21 mouse cellular contexts compared by ENCODE assay signal in the genomic region with DNA sequence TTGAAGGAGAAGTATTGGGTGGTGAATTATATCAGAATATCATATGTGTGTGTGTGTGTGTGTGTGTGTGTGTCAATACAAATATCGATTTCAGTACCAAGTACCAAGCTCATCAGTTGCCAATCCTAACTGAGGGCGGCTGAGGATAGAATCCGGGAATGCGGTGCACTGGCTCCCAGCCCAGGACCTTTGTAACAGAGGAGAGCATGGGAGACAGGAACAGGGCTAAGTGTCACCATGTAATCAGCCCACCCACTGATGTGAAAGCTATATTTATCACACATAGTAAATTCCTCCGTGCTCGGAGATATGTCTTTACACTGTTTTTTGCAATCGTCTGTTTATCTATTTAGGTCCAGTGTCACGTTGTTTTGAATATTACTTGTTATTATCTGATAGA.
A peak's percentile ranks its signal among the peaks of the same experiment; 100 is the strongest.
DNase-seq lines count a peak whose midpoint lies in the region; ATAC-seq and TF ChIP-seq lines count a peak whose summit lies in the region.
"Had no signal": no experiment of that assay in that cellular context is flagged by ENCODE, and none has a peak within 500 bp of the region (broad histone marks: within the 10 kb centered on the region; RNA-seq: fewer than 3 reads in every experiment).

No protein-coding gene starts in this region.

- TF ChIP-seq CTCF in gastrocnemius, adult 2 months (IDR thresholded peaks at IDR 0.05) = no peak
- TF ChIP-seq CTCF in heart, postnatal 0 days (IDR thresholded peaks at IDR 0.05; ENCODE audit: low read depth) = no peak

- no peak overlapping the region for H3K9ac ChIP-seq in heart, embryonic 13.5 days
- no peak overlapping the region for H3K9ac ChIP-seq in heart, postnatal 0 days (replicated peaks; ENCODE audit: low read depth, low read length)
- no peak overlapping the region for H3K9ac ChIP-seq in liver, embryonic 12.5 days
- H3K9ac ChIP-seq: embryonic facial prominence, embryonic 13.5 days; hindbrain, embryonic 13.5 days; liver, embryonic 14.5 days had no signal

- peak overlapping the region; percentile 27 for H3K4me2 ChIP-seq in heart, embryonic 13.5 days
- H3K4me2 ChIP-seq in heart, postnatal 0 days (ENCODE audit: low read depth, low read length) = peak overlapping the region; percentile 43
- H3K4me2 ChIP-seq in liver, embryonic 12.5 days = no peak overlapping the region
- H3K4me2 ChIP-seq: embryonic facial prominence, embryonic 13.5 days; hindbrain, embryonic 13.5 days had no signal

- intact Hi-C loops in gastrocnemius, adult 2 months (cut with DNase I) = no loop called here
- intact Hi-C loops in left cerebral cortex, postnatal 4 days (cut with DNase I) = no loop called here
- intact Hi-C loops in left cerebral cortex, postnatal 14 days (cut with DNase I) = no loop called here

- no peak overlapping the region for H3K4me3 ChIP-seq in gastrocnemius, adult 2 months
- no peak overlapping the region for H3K4me3 ChIP-seq in heart, embryonic 13.5 days
- H3K4me3 ChIP-seq in heart, postnatal 0 days (ENCODE audit: low read depth, low read length) = no peak overlapping the region
- H3K4me3 ChIP-seq in embryonic facial prominence, embryonic 10.5 days = no peak overlapping the region
- H3K4me3 ChIP-seq in liver, embryonic 12.5 days = no peak overlapping the region
- H3K4me3 ChIP-seq: embryonic facial prominence, embryonic 13.5 days; hindbrain, embryonic 13.5 days; left cerebral cortex, adult 2 months; midbrain, embryonic 10.5 days had no signal

- ATAC-seq in heart, embryonic 13.5 days (ENCODE audit: extremely low read depth, insufficient number of reproducible peaks, low FRiP score, low TSS enrichment) = no peak
- peak; percentile 93 for ATAC-seq in heart, postnatal 0 days (ENCODE audit: insufficient read depth, low read depth)
- no peak for ATAC-seq in liver, embryonic 12.5 days
- ATAC-seq: forebrain, embryonic 14.5 days; inflammation-experienced regulatory T-cells, adult 6 months had no signal

- peaks cover 23% of the 10 kb centered on the region for H3K4me1 ChIP-seq in heart, embryonic 13.5 days
- H3K4me1 ChIP-seq in heart, postnatal 0 days (ENCODE audit: control insufficient read depth, insufficient read depth) = peaks cover 13% of the 10 kb centered on the region
- no peaks in the 10 kb centered on the region for H3K4me1 ChIP-seq in embryonic facial prominence, embryonic 10.5 days
- H3K4me1 ChIP-seq in liver, embryonic 12.5 days = no peaks in the 10 kb centered on the region
- H3K4me1 ChIP-seq: embryonic facial prominence, embryonic 13.5 days; hindbrain, embryonic 13.5 days had no signal

- no peaks in the 10 kb centered on the region for H3K27me3 ChIP-seq in heart, embryonic 13.5 days (replicated peaks)
- H3K27me3 ChIP-seq in heart, postnatal 0 days (ENCODE audit: control insufficient read depth, insufficient read depth, low read length) = no peaks in the 10 kb centered on the region
- no peaks in the 10 kb centered on the region for H3K27me3 ChIP-seq in embryonic facial prominence, embryonic 10.5 days (replicated peaks; ENCODE audit: low read depth, poor library complexity, severe bottlenecking)
- no peaks in the 10 kb centered on the region for H3K27me3 ChIP-seq in liver, embryonic 12.5 days (replicated peaks)
- H3K27me3 ChIP-seq: embryonic facial prominence, embryonic 13.5 days; hindbrain, embryonic 13.5 days had no signal

- H3K27ac ChIP-seq in gastrocnemius, adult 2 months = no peak overlapping the region
- H3K27ac ChIP-seq in heart, embryonic 13.5 days (replicated peaks) = no peak overlapping the region
- peak overlapping the region; percentile 51 for H3K27ac ChIP-seq in heart, postnatal 0 days (ENCODE audit: low read depth)
- no peak overlapping the region for H3K27ac ChIP-seq in embryonic facial prominence, embryonic 10.5 days (replicated peaks)
- H3K27ac ChIP-seq in liver, embryonic 12.5 days = no peak overlapping the region
- H3K27ac ChIP-seq: embryonic facial prominence, embryonic 13.5 days; hindbrain, embryonic 13.5 days; left cerebral cortex, adult 2 months; liver, embryonic 14.5 days; macrophage; midbrain, embryonic 10.5 days had no signal

- H3K9me3 ChIP-seq in heart, embryonic 13.5 days = no peaks in the 10 kb centered on the region
- no peaks in the 10 kb centered on the region for H3K9me3 ChIP-seq in heart, postnatal 0 days (replicated peaks; ENCODE audit: control insufficient read depth, low read length)
- no peaks in the 10 kb centered on the region for H3K9me3 ChIP-seq in embryonic facial prominence, embryonic 10.5 days
- H3K9me3 ChIP-seq in liver, embryonic 12.5 days (replicated peaks) = no peaks in the 10 kb centered on the region
- H3K9me3 ChIP-seq: embryonic facial prominence, embryonic 13.5 days; midbrain, embryonic 10.5 days had no signal

- peak; percentile 27 for DNase-seq in gastrocnemius, adult 2 months
- DNase-seq in gastrocnemius, postnatal 10 days = no peak
- DNase-seq in left cerebral cortex, postnatal 4 days = peak; percentile 6
- DNase-seq in left cerebral cortex, postnatal 14 days (ENCODE audit: low spot score in 2 of 2) = no peak
- peak; percentile 72 for DNase-seq in heart, postnatal 0 days (ENCODE audit: low spot score)
- DNase-seq in embryonic facial prominence, embryonic 10.5 days (ENCODE audit: low spot score) = no peak
- DNase-seq: cerebellum, adult 8-10 months; kidney, adult 8-10 months; kidney, postnatal 25 days; spleen, adult 18-20 months; thymus, adult 18-20 months had no signal

- WGBS in heart, embryonic 13.5 days = 20% methylated on average over 8 of the region's 8 CpGs
- 11% methylated on average over 8 of the region's 8 CpGs for WGBS in heart, postnatal 0 days
- 85% methylated on average over 8 of the region's 8 CpGs for WGBS in embryonic facial prominence, embryonic 10.5 days
- 66% methylated on average over 8 of the region's 8 CpGs for WGBS in liver, embryonic 12.5 days (ENCODE audit: insufficient replicate concordance)

- no peaks in the 10 kb centered on the region for H3K36me3 ChIP-seq in heart, embryonic 13.5 days
- H3K36me3 ChIP-seq in heart, postnatal 0 days (replicated peaks; ENCODE audit: control insufficient read depth, insufficient read depth, low read length) = no peaks in the 10 kb centered on the region
- H3K36me3 ChIP-seq in embryonic facial prominence, embryonic 10.5 days (replicated peaks) = no peaks in the 10 kb centered on the region
- H3K36me3 ChIP-seq in liver, embryonic 12.5 days = no peaks in the 10 kb centered on the region
- H3K36me3 ChIP-seq: embryonic facial prominence, embryonic 13.5 days; hindbrain, embryonic 13.5 days; midbrain, embryonic 10.5 days had no signal

- no peak; the same call in 1 of the 2 replicates for TF ChIP-seq EP300 in heart, postnatal 0 days (IDR thresholded peaks at IDR 0.05; ENCODE audit: low read depth)

Comparison
In these comparisons a context has a peak if more than half of its experiments do, and no peak if none do; other contexts are left out.
1. DNase-seq: peak in gastrocnemius, adult 2 months (single experiment), left cerebral cortex, postnatal 4 days (single experiment) and heart, postnatal 0 days (single experiment); none in gastrocnemius, postnatal 10 days (single experiment), left cerebral cortex, postnatal 14 days (0 of 2) and embryonic facial prominence, embryonic 10.5 days (single experiment).